Mouse (Mus musculus): ENCODE measurements around the gene Ipo13. TPM values are rescaled to one million over a fixed set of nuclear protein-coding genes. Genes with fewer than 3 reads are reported as not detected.

Ipo13 gene
- polyA plus RNA-seq, 1 experiment from 2014 or later, result 44.2 TPM

GRCm38 (mm10) chr4:117915489-117916105 lies 798 bp upstream of the Ipo13 start:
- ATAC-seq (ENCODE audit: insufficient read depth) (no peak), DNase-seq (no peak)
- Histone ChIP-seq H3K4me2 (peak overlapping the region; percentile 99), H3K4me1 (ENCODE audit: insufficient read depth) (peaks cover 19% of the 10 kb centered on the region), H3K27me3 (ENCODE audit: insufficient read depth, low read length) (no peaks in the 10 kb centered on the region), H3K27ac (ENCODE audit: low read depth) (peak overlapping the region; percentile 89; the same call in 1 of the 2 replicates), H3K9ac (peak overlapping the region; percentile 75), H3K36me3 (ENCODE audit: insufficient read depth) (peaks cover 17% of the 10 kb centered on the region), H3K4me3 (ENCODE audit: low read depth, low read length) (peak overlapping the region; percentile 81), H3K9me3 (ENCODE audit: low read depth, low read length) (no peaks in the 10 kb centered on the region)
- no peak for TF ChIP-seq CTCF (IDR thresholded peaks at IDR 0.05; ENCODE audit: low read depth)
- WGBS, result 3% methylated on average over 19 of the region's 19 CpGs

- no peaks in the 10 kb centered on the region for H3K9me3 ChIP-seq (ENCODE audit: low read depth, low read length)
- WGBS, result 20% methylated on average over 8 of the region's 8 CpGs
- DNase-seq, result no peak
- no peak overlapping the region for H3K27ac ChIP-seq (ENCODE audit: low read depth)
- peak overlapping the region; percentile 99 for H3K4me2 ChIP-seq
- H3K27me3 ChIP-seq (ENCODE audit: insufficient read depth, low read length), result no peaks in the 10 kb centered on the region
- H3K4me3 ChIP-seq (ENCODE audit: low read depth, low read length), result peak overlapping the region; percentile 81
- ATAC-seq (ENCODE audit: insufficient read depth), result no peak
- H3K36me3 ChIP-seq (ENCODE audit: insufficient read depth), result peaks cover 22% of the 10 kb centered on the region
- peak overlapping the region; percentile 75 for H3K9ac ChIP-seq
- TF ChIP-seq CTCF (IDR thresholded peaks at IDR 0.05; ENCODE audit: low read depth), result no peak
- H3K4me1 ChIP-seq (ENCODE audit: insufficient read depth), result peaks cover 19% of the 10 kb centered on the region
These were observed 768 bp downstream of the Ipo13 start for GRCm38 (mm10) chr4:117914031-117914430.

GRCm38 (mm10) chr4:117913421-117913820 lies 1.4 kb downstream of the Ipo13 start:
- Histone ChIP-seq H3K27ac (ENCODE audit: low read depth) (no peak overlapping the region), H3K9ac (peak overlapping the region; percentile 75; the same call in 1 of the 2 replicates), H3K4me1 (ENCODE audit: insufficient read depth) (peaks cover 19% of the 10 kb centered on the region), H3K27me3 (ENCODE audit: insufficient read depth, low read length) (no peaks in the 10 kb centered on the region), H3K4me2 (peak overlapping the region; percentile 99), H3K4me3 (ENCODE audit: low read depth, low read length) (peak overlapping the region; percentile 81), H3K36me3 (ENCODE audit: insufficient read depth) (peaks cover 22% of the 10 kb centered on the region), H3K9me3 (ENCODE audit: low read depth, low read length) (no peaks in the 10 kb centered on the region)
- DNase-seq, result peak; percentile 51
- TF ChIP-seq CTCF (IDR thresholded peaks at IDR 0.05; ENCODE audit: low read depth), result no peak
- WGBS, result 48% methylated on average over 3 of the region's 3 CpGs
- no peak for ATAC-seq (ENCODE audit: insufficient read depth)

- no peak for TF ChIP-seq CTCF (IDR thresholded peaks at IDR 0.05; ENCODE audit: low read depth)
- H3K4me3 ChIP-seq (ENCODE audit: low read depth, low read length), result 0 out of 2 replicates have a peak overlapping the region, but pooled peaks have one; percentile 81
- ATAC-seq (ENCODE audit: insufficient read depth) (no peak), DNase-seq (no peak)
- 55% methylated on average over 7 of the region's 7 CpGs for WGBS
- H3K36me3 ChIP-seq (ENCODE audit: insufficient read depth), result peaks cover 26% of the 10 kb centered on the region
- H3K9ac ChIP-seq, result no peak overlapping the region; the same call in 1 of the 2 replicates
- no peak overlapping the region for H3K27ac ChIP-seq (ENCODE audit: low read depth)
- no peaks in the 10 kb centered on the region for H3K9me3 ChIP-seq (ENCODE audit: low read depth, low read length)
- no peaks in the 10 kb centered on the region for H3K27me3 ChIP-seq (ENCODE audit: insufficient read depth, low read length)
- peaks cover 19% of the 10 kb centered on the region for H3K4me1 ChIP-seq (ENCODE audit: insufficient read depth)
- peak overlapping the region; percentile 99 for H3K4me2 ChIP-seq
These were observed 2.0 kb downstream of the Ipo13 start for GRCm38 (mm10) chr4:117912685-117913273.

GRCm38 (mm10) chr4:117912131-117912561 lies 2.7 kb downstream of the Ipo13 start:
- no peak overlapping the region for H3K4me2 ChIP-seq
- H3K27ac ChIP-seq (ENCODE audit: low read depth), result no peak overlapping the region
- 90% methylated on average over 13 of the region's 13 CpGs for WGBS
- H3K9me3 ChIP-seq (ENCODE audit: low read depth, low read length), result no peaks in the 10 kb centered on the region
- ATAC-seq (ENCODE audit: insufficient read depth) (no peak), DNase-seq (no peak)
- H3K36me3 ChIP-seq (ENCODE audit: insufficient read depth), result peaks cover 30% of the 10 kb centered on the region
- peaks cover 19% of the 10 kb centered on the region for H3K4me1 ChIP-seq (ENCODE audit: insufficient read depth)
- no peak overlapping the region for H3K9ac ChIP-seq
- no peak for TF ChIP-seq CTCF (IDR thresholded peaks at IDR 0.05; ENCODE audit: low read depth)
- no peak overlapping the region for H3K4me3 ChIP-seq (ENCODE audit: low read depth, low read length)
- H3K27me3 ChIP-seq (ENCODE audit: insufficient read depth, low read length), result no peaks in the 10 kb centered on the region

GRCm38 (mm10) chr4:117908834-117909453 lies 5.9 kb downstream of the Ipo13 start:
- Histone ChIP-seq H3K4me1 (ENCODE audit: insufficient read depth) (peaks cover 16% of the 10 kb centered on the region), H3K9me3 (ENCODE audit: low read depth, low read length) (no peaks in the 10 kb centered on the region), H3K4me3 (ENCODE audit: low read depth, low read length) (no peak overlapping the region), H3K4me2 (no peak overlapping the region), H3K36me3 (ENCODE audit: insufficient read depth) (peaks cover 57% of the 10 kb centered on the region), H3K9ac (no peak overlapping the region), H3K27me3 (ENCODE audit: insufficient read depth, low read length) (no peaks in the 10 kb centered on the region), H3K27ac (ENCODE audit: low read depth) (no peak overlapping the region)
- ATAC-seq (ENCODE audit: insufficient read depth) (no peak), DNase-seq (no peak)
- TF ChIP-seq CTCF (IDR thresholded peaks at IDR 0.05; ENCODE audit: low read depth), result no peak
- 74% methylated on average over 8 of the region's 8 CpGs for WGBS

- no peak overlapping the region for H3K4me3 ChIP-seq (ENCODE audit: low read depth, low read length)
- no peak overlapping the region for H3K9ac ChIP-seq
- H3K4me2 ChIP-seq, result no peak overlapping the region
- H3K27ac ChIP-seq (ENCODE audit: low read depth), result 0 out of 2 replicates have a peak overlapping the region, but pooled peaks have one; percentile 12
- no peak for TF ChIP-seq CTCF (IDR thresholded peaks at IDR 0.05; ENCODE audit: low read depth)
- DNase-seq, result peak; percentile 69
- no peaks in the 10 kb centered on the region for H3K9me3 ChIP-seq (ENCODE audit: low read depth, low read length)
- H3K27me3 ChIP-seq (ENCODE audit: insufficient read depth, low read length), result no peaks in the 10 kb centered on the region
- peaks cover 73% of the 10 kb centered on the region for H3K36me3 ChIP-seq (ENCODE audit: insufficient read depth)
- H3K4me1 ChIP-seq (ENCODE audit: insufficient read depth), result 0 out of 2 replicates have a peak, but pooled peaks cover 3% of the 10 kb centered on the region
- ATAC-seq (ENCODE audit: insufficient read depth), result peak; percentile 63
- 55% methylated on average over 3 of the region's 3 CpGs for WGBS
These were observed 8.6 kb downstream of the Ipo13 start for GRCm38 (mm10) chr4:117906196-117906595.
